Mouse (Mus musculus): ENCODE data around the gene Tas2r135. TPM values are rescaled to one million over a fixed set of nuclear protein-coding genes. Genes with fewer than 3 reads are reported as not detected.

The Tas2r135 gene
- polyA plus RNA-seq (2012; ENCODE audit: low replicate concordance), result not detected in 2 replicates

DNA sequence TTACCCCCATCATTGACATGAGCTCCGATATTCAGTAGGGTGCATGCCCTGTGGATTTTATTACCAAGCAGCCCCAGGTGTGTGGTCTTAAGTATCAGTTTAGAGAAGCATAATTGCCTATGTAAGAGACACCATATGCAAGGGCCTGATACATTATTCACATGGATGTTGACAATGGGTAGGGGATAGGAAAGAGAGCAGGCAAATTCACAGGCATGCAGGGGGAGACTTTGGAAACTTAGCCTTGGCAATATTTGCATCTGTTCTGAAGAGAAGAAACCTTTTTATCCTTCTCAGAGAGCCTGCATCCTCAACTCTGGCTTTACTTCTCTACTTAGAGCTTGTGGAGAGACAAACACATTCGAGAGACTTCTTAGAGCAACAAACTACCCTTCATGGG is at the start of gene Tas2r135:
TSS of gene Tas2r135 (plus strand) at position 301 of the 400 bp plus-strand sequence.

DNA sequence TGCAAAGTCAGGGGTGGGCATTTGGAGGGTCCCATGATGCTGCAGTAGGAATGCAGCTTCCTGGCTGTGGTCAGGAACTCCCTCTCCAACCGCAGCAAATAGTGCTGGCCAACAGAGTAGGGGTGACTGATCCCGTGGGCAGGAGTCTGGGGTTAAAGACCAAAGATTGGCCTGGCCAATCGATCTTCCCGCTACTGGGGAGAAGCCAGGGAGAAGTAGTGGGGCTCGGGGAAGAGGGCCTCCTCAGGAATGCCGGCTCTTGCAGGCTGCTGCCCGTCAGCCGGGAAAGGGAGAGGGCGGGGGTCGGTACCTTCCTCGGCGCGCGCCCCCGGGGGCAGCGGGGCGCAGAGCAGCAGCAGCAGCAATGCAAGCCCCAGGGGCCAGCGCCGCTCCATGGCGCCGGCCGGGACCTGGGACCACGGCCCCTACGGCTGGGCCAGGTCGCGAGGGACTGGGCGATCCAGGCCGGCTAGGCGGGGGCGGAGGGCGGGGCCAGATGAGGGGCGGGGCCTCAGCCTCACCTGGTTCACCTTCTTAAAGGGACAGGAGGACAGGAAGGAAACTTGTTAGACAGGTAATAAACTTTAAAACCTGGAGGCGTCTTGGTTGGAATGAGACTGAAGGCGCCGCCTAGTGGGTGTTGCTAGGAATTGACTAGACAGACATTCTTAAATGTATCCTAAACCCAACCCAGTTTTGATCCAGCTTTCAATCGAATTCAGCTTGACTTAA is 32.3 kb upstream of the Tas2r135 start, which contains the start of gene Epha1:
TSS of gene Epha1 (minus strand) at position 453 of the 732 bp plus-strand sequence.

DNA sequence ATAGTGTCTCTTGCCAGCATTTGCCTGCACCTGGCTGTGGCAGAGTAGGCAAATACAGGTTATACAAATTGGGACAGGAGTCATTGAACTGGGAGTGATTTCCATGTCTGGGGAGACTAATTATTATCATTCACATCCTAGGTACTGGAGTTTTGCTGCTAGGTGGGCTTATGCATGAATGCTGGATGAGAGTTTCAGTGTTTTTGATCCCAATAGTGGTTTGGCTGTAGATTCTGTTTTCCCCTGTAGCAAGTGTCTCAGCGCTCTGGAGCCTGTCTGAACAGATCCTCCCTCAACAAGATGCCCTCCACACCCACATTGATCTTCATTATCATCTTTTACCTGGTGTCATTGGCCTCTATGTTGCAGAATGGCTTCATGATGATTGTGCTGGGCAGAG is 5.3 kb upstream of the Tas2r135 start, which contains the start of gene Tas2r143:
TSS of gene Tas2r143 (plus strand) at position 301 of the 400 bp plus-strand sequence.

GRCm38 (mm10) chr6:42434446-42434845 is 29.2 kb downstream of the Tas2r135 start, which contains the start of gene Tas2r126:
Gene Tas2r126, plus strand, starts transcription at chr6:42434535.

Other genes with a start within 250 kb of the Tas2r135 start
- not detected in 2 replicates for gene Tas2r144, start 190.1 kb upstream of the Tas2r135 start, polyA plus RNA-seq (2012; ENCODE audit: low replicate concordance)
- gene Gstk1, start 159.5 kb upstream of the Tas2r135 start, polyA plus RNA-seq (2012; ENCODE audit: low replicate concordance), result 1.2 and 1.4 TPM in 2 replicates
- gene Tmem139, start 143.5 kb upstream of the Tas2r135 start, polyA plus RNA-seq (2012; ENCODE audit: low replicate concordance), result not detected in 2 replicates
- 6.6 and 6.8 TPM in 2 replicates for gene Casp2, start 140.4 kb upstream of the Tas2r135 start, polyA plus RNA-seq (2012; ENCODE audit: low replicate concordance)
- 0.17 TPM in 1 of 2 replicates, not detected in the other for gene Clcn1, start 118.7 kb upstream of the Tas2r135 start, polyA plus RNA-seq (2012; ENCODE audit: low replicate concordance)
- gene Fam131b, start 80.8 kb upstream of the Tas2r135 start, polyA plus RNA-seq (2012; ENCODE audit: low replicate concordance), result 0.03 and 0.10 TPM in 2 replicates
- gene Zyx, start 55.8 kb upstream of the Tas2r135 start, polyA plus RNA-seq (2012; ENCODE audit: low replicate concordance), result 993 and 3,641 TPM in 2 replicates
- gene Epha1, start 32.2 kb upstream of the Tas2r135 start, polyA plus RNA-seq (2012; ENCODE audit: low replicate concordance), result 0.04 TPM in 1 of 2 replicates, not detected in the other
- not detected in 2 replicates for gene Tas2r143, start 5.2 kb upstream of the Tas2r135 start, polyA plus RNA-seq (2012; ENCODE audit: low replicate concordance)
- not detected in 2 replicates for gene Tas2r126, start 29.1 kb downstream of the Tas2r135 start, polyA plus RNA-seq (2012; ENCODE audit: low replicate concordance)
- gene Olfr458, start 59.8 kb downstream of the Tas2r135 start, polyA plus RNA-seq (2012; ENCODE audit: low replicate concordance), result not detected in 2 replicates
- not detected in 2 replicates for gene Olfr457, start 70.9 kb downstream of the Tas2r135 start, polyA plus RNA-seq (2012; ENCODE audit: low replicate concordance)
- not detected in 2 replicates for gene Olfr456, start 81.8 kb downstream of the Tas2r135 start, polyA plus RNA-seq (2012; ENCODE audit: low replicate concordance)
- gene Olfr455, start 142.2 kb downstream of the Tas2r135 start, polyA plus RNA-seq (2012; ENCODE audit: low replicate concordance), result not detected in 2 replicates
- gene Tcaf3, start 192.3 kb downstream of the Tas2r135 start, polyA plus RNA-seq (2012; ENCODE audit: low replicate concordance), result not detected in 2 replicates
- 0.02 TPM in 1 of 2 replicates, not detected in the other for gene Tcaf2, start 239.8 kb downstream of the Tas2r135 start, polyA plus RNA-seq (2012; ENCODE audit: low replicate concordance)

Measured in hematopoietic multipotent progenitor cell, adult 10-12 weeks (in vitro differentiated cells).